Mouse (Mus musculus) erythroblast, adult 5-6 weeks (primary cell): ENCODE results near the gene Gm28079. TPM values are rescaled to one million over a fixed set of nuclear protein-coding genes. Genes with fewer than 3 reads are reported as not detected.
"Not testable (repeated sequence)": the region's sequence is repeated elsewhere in the genome, so short reads cannot be mapped to it uniquely, and the experiment has no call there.

Experiments
- ATAC-seq: replicated peaks from 2 replicates; pipeline ENCODE4 v1.8.0; 2016; ENCODE audit warnings: moderate number of reproducible peaks, mild to moderate bottlenecking, moderate TSS enrichment, inconsistent platforms; ENCODE audit not compliant: poor library complexity, low FRiP score, severe bottlenecking
- total RNA-seq, 2 experiments: library from RNA; stranded (forward) in 1 of 2; stranded (reverse) in 1 of 2; fragments of 150-400 nt in 1 of 2; fragments of 200-764, 138-1000 nt in 1 of 2; gene quantifications; 2 replicates each; pipeline versions ENCODE4 v1.2.3 to v1.2.4; 2015 to 2017; ENCODE audit warnings: low replicate concordance in 2 of 2

The Gm28079 gene
- total RNA-seq (2015; ENCODE audit: low replicate concordance) (not detected in 2 replicates), total RNA-seq (2017; ENCODE audit: low replicate concordance) (not detected in 2 replicates)

DNA sequence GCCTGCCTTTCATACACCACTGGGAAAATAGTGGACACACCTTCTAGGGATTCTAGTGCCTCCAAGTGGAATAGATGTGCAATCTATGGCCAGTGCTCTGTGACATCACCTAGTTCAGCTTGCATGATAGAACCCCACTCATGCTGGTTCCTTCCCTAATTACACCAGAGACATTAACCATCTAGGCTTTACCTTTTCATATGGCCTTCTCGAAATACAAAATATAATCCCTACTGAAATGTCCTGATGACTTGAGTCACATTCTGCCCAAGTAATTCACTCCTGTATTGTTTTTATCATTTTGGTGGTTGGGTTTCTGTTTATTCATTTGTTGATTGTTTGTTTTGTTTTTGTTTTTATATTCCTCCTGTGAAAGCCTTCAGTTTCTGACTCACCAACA lies at the start of gene Gm28079:
Gene Gm28079, minus strand, starts transcription at position 101 of the 400 bp plus-strand sequence.
- ATAC-seq: not testable (repeated sequence)
